Mouse (Mus musculus): Measurements from ENCODE around the gene Nkrf. TPM values are rescaled to one million over a fixed set of nuclear protein-coding genes. Genes with fewer than 3 reads are reported as not detected.

Gene Nkrf
- polyA plus RNA-seq, 1 experiment from 2014 or later: 1.4 TPM

DNA sequence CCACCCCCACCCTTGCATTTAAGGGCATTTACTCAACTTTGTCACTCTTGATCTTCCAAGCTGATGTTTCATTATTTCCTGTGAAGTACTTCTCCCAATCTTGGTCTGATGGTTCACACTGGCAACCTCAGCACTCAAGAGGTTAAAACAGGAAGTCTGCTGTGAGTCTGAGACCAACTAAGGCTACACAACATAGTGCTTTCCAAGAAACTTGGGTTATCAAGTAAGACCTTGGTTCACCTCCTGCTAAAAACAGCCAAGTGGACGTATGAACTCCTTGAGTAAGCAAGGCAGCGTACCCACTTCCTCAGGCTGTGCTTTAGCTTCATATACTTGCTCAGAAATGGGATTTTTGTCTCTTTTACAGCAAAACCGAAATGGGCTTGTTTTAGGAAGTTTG, 32.3 kb downstream of the Nkrf start:
- no peak overlapping the region for H3K4me3 ChIP-seq (ENCODE audit: low read length)
- no peaks in the 10 kb centered on the region for H3K4me1 ChIP-seq (ENCODE audit: control insufficient read depth, insufficient read depth, low read length)
- no peak overlapping the region for H3K9ac ChIP-seq (ENCODE audit: low read depth, low read length)
- WGBS: 69% methylated on average over 3 of the region's 3 CpGs
- H3K36me3 ChIP-seq (ENCODE audit: control insufficient read depth, insufficient read depth, low read length): no peaks in the 10 kb centered on the region
- 0 out of 2 replicates have a peak, but pooled peaks cover 2% of the 10 kb centered on the region for H3K9me3 ChIP-seq (ENCODE audit: control insufficient read depth, low read length)
- ATAC-seq: no peak
- H3K27ac ChIP-seq (ENCODE audit: low read length): no peak overlapping the region
- no peak overlapping the region for H3K4me2 ChIP-seq (ENCODE audit: low read depth, low read length)
- no peaks in the 10 kb centered on the region for H3K27me3 ChIP-seq (replicated peaks; ENCODE audit: control insufficient read depth, insufficient read depth, low read length)

DNA sequence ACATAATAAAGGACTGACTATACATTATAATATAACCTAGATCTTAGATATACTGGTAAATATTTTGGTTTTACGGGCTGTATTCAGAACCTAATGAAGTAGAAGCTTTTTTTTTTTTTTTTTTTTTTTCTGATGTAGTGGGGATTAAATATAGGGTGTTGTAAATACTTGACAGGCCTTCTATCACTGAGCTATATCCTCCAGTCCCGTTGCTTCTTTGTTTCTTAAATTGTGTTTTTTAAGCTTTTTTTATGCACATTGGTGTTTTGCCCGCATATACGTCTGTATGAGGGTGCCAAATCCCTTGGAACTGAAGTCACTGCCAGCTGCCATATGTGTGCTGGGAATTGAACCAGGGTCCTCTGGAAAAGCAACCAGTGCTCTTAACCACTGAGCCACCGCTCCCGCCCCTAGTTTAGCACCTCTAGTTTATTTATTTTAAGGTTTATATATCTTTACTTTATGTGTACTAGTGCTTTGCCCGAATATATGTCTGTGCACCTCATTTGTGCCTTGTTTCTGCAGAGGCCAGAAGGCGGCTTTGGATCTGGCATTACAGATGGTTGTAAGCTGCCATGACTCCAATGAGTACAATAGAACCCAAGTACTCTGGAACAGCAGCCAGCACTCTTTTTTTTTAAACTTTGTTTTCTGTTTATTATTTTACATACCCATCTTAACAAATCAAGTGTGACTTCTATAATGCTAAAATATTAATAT, 37.9 kb downstream of the Nkrf start:
- Histone ChIP-seq H3K9ac (ENCODE audit: low read depth, low read length) (no peak overlapping the region), H3K27me3 (replicated peaks; ENCODE audit: control insufficient read depth, insufficient read depth, low read length) (no peaks in the 10 kb centered on the region), H3K4me1 (ENCODE audit: control insufficient read depth, insufficient read depth, low read length) (peaks cover 3% of the 10 kb centered on the region; the same call in 1 of the 2 replicates), H3K36me3 (ENCODE audit: control insufficient read depth, insufficient read depth, low read length) (no peaks in the 10 kb centered on the region), H3K4me3 (ENCODE audit: low read length) (peak overlapping the region; percentile 49), H3K27ac (ENCODE audit: low read length) (no peak overlapping the region), H3K4me2 (ENCODE audit: low read depth, low read length) (no peak overlapping the region), H3K9me3 (ENCODE audit: control insufficient read depth, low read length) (no peaks in the 10 kb centered on the region)
- 44% methylated on average over 8 of the region's 8 CpGs for WGBS
- peak; percentile 12; the same call in 1 of the 2 replicates for ATAC-seq

DNA sequence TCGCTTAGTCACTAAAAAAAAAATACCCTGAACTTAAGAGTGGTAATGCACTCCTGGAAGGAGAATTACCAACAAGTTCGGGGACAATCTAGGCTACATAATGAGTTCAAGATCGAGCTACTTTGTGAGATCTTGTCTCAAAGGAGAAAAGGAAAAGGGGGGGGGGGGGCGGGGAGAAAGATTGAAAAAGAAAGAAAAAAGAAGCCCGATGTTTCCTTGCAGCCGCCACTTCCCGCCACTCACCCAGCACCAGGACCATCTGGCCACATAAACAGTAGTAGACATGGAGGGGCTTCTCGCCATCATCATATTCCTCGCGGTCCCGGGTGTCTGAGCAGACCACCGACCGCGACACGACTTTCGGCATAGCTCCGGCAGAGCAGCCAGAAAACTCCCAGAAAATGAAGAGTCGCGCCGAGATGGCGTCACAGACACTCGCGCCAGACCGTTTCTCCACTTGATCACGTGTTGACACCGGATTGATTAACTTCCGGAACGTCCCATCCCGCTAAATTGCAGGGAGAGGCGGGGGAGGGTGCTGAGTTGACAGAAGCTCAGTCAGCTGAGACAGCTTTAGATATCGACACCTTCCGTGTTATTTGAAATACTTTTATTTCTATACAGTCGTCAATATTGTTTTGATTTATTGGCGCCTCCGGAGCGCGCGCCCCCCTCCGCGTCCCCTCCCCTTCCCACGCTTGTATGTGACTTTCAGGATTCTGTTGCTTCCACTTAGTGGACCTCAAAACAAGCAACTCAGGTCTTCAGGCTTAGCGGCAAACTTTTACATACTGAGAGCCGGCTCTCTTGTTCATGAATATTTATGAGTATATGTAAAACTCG, 38.7 kb downstream of the Nkrf start:
- ATAC-seq: peak; percentile 89
- Histone ChIP-seq H3K9ac (ENCODE audit: low read depth, low read length) (peak overlapping the region; percentile 59), H3K4me1 (ENCODE audit: control insufficient read depth, insufficient read depth, low read length) (peaks cover 3% of the 10 kb centered on the region; the same call in 1 of the 2 replicates), H3K4me2 (ENCODE audit: low read depth, low read length) (peak overlapping the region; percentile 44), H3K36me3 (ENCODE audit: control insufficient read depth, insufficient read depth, low read length) (no peaks in the 10 kb centered on the region), H3K9me3 (ENCODE audit: control insufficient read depth, low read length) (no peaks in the 10 kb centered on the region), H3K4me3 (ENCODE audit: low read length) (peak overlapping the region; percentile 49), H3K27me3 (replicated peaks; ENCODE audit: control insufficient read depth, insufficient read depth, low read length) (no peaks in the 10 kb centered on the region), H3K27ac (ENCODE audit: low read length) (no peak overlapping the region)
- WGBS: 14% methylated on average over 43 of the region's 44 CpGs

DNA sequence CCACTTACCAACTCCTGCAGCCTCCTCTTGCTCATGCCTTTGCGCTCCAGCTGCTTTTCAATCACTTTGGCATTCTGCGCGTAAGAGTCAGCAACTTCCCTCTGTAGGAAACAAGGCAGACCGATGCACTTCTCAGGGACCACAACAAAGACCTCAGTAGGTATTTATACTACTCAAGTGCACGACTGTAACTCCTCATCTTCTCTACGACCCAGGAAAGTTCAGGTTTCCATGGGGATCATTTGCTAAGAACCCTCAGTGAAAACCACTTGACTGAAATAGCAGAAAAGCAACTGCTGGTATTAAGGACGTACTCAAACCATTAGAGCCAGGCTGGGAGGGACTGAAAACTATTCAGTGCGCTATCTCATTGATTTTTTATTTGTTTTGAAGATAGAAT, 50.1 kb downstream of the Nkrf start:
- no peaks in the 10 kb centered on the region for H3K27me3 ChIP-seq (replicated peaks; ENCODE audit: control insufficient read depth, insufficient read depth, low read length)
- no peak overlapping the region for H3K9ac ChIP-seq (ENCODE audit: low read depth, low read length)
- no peaks in the 10 kb centered on the region for H3K9me3 ChIP-seq (ENCODE audit: control insufficient read depth, low read length)
- no peaks in the 10 kb centered on the region for H3K36me3 ChIP-seq (ENCODE audit: control insufficient read depth, insufficient read depth, low read length)
- 83% methylated on average over 8 of the region's 8 CpGs for WGBS
- no peak overlapping the region for H3K4me3 ChIP-seq (ENCODE audit: low read length)
- H3K4me1 ChIP-seq (ENCODE audit: control insufficient read depth, insufficient read depth, low read length): no peaks in the 10 kb centered on the region
- H3K4me2 ChIP-seq (ENCODE audit: low read depth, low read length): no peak overlapping the region
- no peak for ATAC-seq
- H3K27ac ChIP-seq (ENCODE audit: low read length): no peak overlapping the region

DNA sequence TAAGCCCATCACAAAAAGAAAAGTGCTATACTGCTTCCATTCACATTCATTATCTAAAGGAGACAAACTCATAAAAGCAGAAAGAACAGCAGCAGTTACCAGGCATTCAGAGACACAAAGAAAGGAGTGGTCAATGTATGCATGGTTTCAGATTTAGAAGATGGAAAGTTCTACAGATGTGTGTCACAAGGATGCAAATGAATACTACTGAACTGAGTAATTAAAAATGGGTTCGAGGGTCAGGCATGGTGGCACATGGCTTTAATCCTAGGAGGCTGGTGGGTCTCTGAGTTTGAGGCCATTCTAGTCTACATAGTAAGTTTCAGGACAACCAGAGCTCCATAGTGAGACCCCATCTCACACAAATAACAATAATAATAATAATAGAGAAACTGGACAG, 55.5 kb downstream of the Nkrf start:
- WGBS: 78% methylated on average over 1 of the region's 1 CpGs
- no peak overlapping the region for H3K4me2 ChIP-seq (ENCODE audit: low read depth, low read length)
- H3K9me3 ChIP-seq (ENCODE audit: control insufficient read depth, low read length): no peaks in the 10 kb centered on the region
- no peak overlapping the region for H3K9ac ChIP-seq (ENCODE audit: low read depth, low read length)
- H3K27ac ChIP-seq (ENCODE audit: low read length): no peak overlapping the region
- H3K4me1 ChIP-seq (ENCODE audit: control insufficient read depth, insufficient read depth, low read length): no peaks in the 10 kb centered on the region
- no peaks in the 10 kb centered on the region for H3K36me3 ChIP-seq (ENCODE audit: control insufficient read depth, insufficient read depth, low read length)
- no peak overlapping the region for H3K4me3 ChIP-seq (ENCODE audit: low read length)
- ATAC-seq: no peak
- H3K27me3 ChIP-seq (replicated peaks; ENCODE audit: control insufficient read depth, insufficient read depth, low read length): no peaks in the 10 kb centered on the region

DNA sequence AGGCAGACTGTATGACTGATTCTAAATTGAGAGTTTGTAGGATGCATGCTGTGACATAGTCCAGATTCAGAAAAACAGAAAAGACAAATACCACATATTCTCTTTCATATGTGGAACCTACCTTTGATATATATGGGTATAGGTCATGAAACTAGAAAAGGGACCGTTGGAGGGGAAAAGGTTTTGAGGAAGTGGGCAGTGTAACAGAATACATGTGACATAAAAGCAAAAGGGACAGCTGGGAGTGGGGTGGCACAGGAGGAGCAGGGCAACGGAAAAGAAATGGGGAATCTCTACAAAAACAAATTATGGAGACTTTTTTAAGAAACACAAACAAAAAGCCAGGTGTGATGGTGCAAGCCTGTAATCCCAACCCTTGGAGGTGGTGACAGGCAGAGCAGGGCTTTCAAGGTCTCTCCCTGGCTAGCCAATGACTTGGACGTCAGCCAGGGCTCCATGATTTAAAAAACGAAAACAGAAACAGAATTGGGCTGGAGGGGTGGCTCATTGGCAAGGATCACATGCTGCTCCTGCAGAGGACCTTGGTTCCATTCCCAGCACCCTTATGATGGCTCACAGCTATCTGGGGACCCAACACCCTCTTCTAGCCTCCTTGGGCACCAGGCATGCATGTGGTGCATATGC, 59.2 kb downstream of the Nkrf start:
- WGBS: 74% methylated on average over 4 of the region's 4 CpGs

DNA sequence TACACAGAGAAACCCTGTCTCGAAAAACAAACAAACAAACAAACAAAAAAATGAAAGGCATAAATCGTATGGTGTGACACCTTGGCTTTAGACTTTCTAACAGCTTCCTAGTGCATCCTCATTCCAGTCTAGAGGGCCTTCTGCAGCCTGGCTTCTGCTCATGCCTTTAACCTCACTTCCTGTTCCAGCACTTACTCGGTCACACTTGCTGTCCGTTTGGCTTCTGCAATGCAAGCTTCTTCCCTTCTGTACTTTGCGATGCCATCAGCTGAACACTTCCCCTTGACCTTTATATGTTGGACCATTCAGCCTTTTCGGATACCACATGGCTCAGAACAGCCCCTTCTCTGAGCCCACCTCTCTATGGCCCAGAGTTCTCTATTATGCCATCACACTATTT, 61.0 kb downstream of the Nkrf start:
- WGBS: 79% methylated on average over 6 of the region's 6 CpGs

More for the DNA sequence above, 59.2 kb downstream of the Nkrf start:
- no peak overlapping the region for H3K9ac ChIP-seq (ENCODE audit: low read depth, low read length)
- no peaks in the 10 kb centered on the region for H3K27me3 ChIP-seq (replicated peaks; ENCODE audit: control insufficient read depth, insufficient read depth, low read length)
- no peak for ATAC-seq
- H3K4me3 ChIP-seq (ENCODE audit: low read length): no peak overlapping the region
- no peaks in the 10 kb centered on the region for H3K36me3 ChIP-seq (ENCODE audit: control insufficient read depth, insufficient read depth, low read length)
- no peaks in the 10 kb centered on the region for H3K4me1 ChIP-seq (ENCODE audit: control insufficient read depth, insufficient read depth, low read length)
- H3K27ac ChIP-seq (ENCODE audit: low read length): no peak overlapping the region
- H3K9me3 ChIP-seq (ENCODE audit: control insufficient read depth, low read length): no peaks in the 10 kb centered on the region
- H3K4me2 ChIP-seq (ENCODE audit: low read depth, low read length): no peak overlapping the region

DNA sequence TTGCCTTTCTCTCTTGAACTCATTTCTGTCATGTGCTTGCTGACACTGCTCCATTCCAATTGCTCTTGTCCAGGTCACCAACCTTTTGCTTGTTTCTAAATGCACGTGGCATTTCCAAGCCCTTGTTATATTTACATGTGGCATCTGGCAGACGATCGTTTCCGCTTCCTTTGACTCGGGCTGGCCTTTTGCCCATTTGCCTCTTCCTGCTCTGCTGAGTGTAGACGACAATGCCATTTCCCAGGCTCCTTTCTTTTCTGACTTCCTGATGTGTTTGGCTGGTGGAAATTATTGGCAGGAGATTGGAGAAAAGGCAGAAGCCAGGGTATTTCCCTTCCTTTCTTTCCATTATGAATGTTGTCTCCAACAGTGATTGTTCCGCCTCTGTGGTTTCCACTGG, 63.3 kb downstream of the Nkrf start:
- Histone ChIP-seq H3K27ac (ENCODE audit: low read length) (no peak overlapping the region), H3K4me2 (ENCODE audit: low read depth, low read length) (no peak overlapping the region), H3K9ac (ENCODE audit: low read depth, low read length) (no peak overlapping the region), H3K36me3 (ENCODE audit: control insufficient read depth, insufficient read depth, low read length) (no peaks in the 10 kb centered on the region), H3K9me3 (ENCODE audit: control insufficient read depth, low read length) (no peaks in the 10 kb centered on the region), H3K4me3 (ENCODE audit: low read length) (no peak overlapping the region), H3K27me3 (replicated peaks; ENCODE audit: control insufficient read depth, insufficient read depth, low read length) (no peaks in the 10 kb centered on the region), H3K4me1 (ENCODE audit: control insufficient read depth, insufficient read depth, low read length) (no peaks in the 10 kb centered on the region)
- ATAC-seq: no peak
- 65% methylated on average over 7 of the region's 7 CpGs for WGBS

More for the DNA sequence above, 61.0 kb downstream of the Nkrf start:
- Histone ChIP-seq H3K36me3 (ENCODE audit: control insufficient read depth, insufficient read depth, low read length) (no peaks in the 10 kb centered on the region), H3K4me3 (ENCODE audit: low read length) (no peak overlapping the region), H3K4me2 (ENCODE audit: low read depth, low read length) (no peak overlapping the region), H3K27me3 (replicated peaks; ENCODE audit: control insufficient read depth, insufficient read depth, low read length) (no peaks in the 10 kb centered on the region), H3K27ac (ENCODE audit: low read length) (no peak overlapping the region), H3K4me1 (ENCODE audit: control insufficient read depth, insufficient read depth, low read length) (no peaks in the 10 kb centered on the region), H3K9me3 (ENCODE audit: control insufficient read depth, low read length) (no peaks in the 10 kb centered on the region), H3K9ac (ENCODE audit: low read depth, low read length) (no peak overlapping the region)
- no peak for ATAC-seq
